Mouse (Mus musculus) natural killer cell, adult 2 months (primary cell): ENCODE data around the gene Tubgcp3.
"Not testable (repeated sequence)": the region's sequence is repeated elsewhere in the genome, so short reads cannot be mapped to it uniquely, and the experiment has no call there.

Experiments used
- DNase-seq, 2 experiments: peaks; one replicate each; pipeline ENCODE4 v3.0.0; 2022; ENCODE audit warnings: low spot score in 2 of 2

The Tubgcp3 gene

GRCm38 (mm10) chr8:12672056-12672881 lies at the start of gene Tubgcp3:
TSS of gene Tubgcp3 (minus strand) at chr8:12672248.
- DNase-seq, result peak; percentile 67 to 77

- no peak for DNase-seq
These were observed 47.0 kb upstream of the Tubgcp3 start for GRCm38 (mm10) chr8:12719091-12719490.

- no peak for DNase-seq
These were observed 44.0 kb upstream of the Tubgcp3 start for GRCm38 (mm10) chr8:12715861-12716585.

- no peak for DNase-seq
These were observed 39.6 kb upstream of the Tubgcp3 start for GRCm38 (mm10) chr8:12711623-12712022.

GRCm38 (mm10) chr8:12703597-12703996 lies 31.5 kb upstream of the Tubgcp3 start:
- no peak for DNase-seq

DNA sequence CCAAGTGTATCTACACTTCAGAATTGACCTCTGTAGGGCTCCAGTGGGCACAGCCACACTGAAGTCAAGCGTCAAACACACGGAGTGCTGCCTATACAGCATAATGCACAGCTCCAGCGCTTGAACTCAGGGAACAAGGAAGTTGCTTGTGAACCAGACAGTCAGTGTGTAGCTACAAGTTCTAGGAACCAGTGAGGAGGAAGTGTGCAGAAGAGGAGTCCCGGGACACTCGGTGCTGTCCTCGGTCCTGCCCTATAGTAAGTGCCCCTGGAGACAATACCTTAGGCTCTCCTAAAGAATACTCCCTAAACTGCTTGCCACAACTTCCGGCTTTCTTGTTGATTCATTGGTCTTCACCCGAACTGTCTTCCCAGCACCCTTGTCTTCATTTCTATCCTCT lies 30.2 kb upstream of the Tubgcp3 start:
- DNase-seq, result no peak

- DNase-seq, result no peak
These were observed 26.7 kb upstream of the Tubgcp3 start for GRCm38 (mm10) chr8:12698660-12699277.

- DNase-seq, result no peak
These were observed 16.8 kb upstream of the Tubgcp3 start for GRCm38 (mm10) chr8:12688851-12689250.

GRCm38 (mm10) chr8:12677529-12677928 lies 5.5 kb upstream of the Tubgcp3 start:
- DNase-seq, result peak; percentile 53 to 77

GRCm38 (mm10) chr8:12671473-12672055 lies 484 bp downstream of the Tubgcp3 start:
- DNase-seq, result peak in 1 of 2 experiments; percentile 5

DNA sequence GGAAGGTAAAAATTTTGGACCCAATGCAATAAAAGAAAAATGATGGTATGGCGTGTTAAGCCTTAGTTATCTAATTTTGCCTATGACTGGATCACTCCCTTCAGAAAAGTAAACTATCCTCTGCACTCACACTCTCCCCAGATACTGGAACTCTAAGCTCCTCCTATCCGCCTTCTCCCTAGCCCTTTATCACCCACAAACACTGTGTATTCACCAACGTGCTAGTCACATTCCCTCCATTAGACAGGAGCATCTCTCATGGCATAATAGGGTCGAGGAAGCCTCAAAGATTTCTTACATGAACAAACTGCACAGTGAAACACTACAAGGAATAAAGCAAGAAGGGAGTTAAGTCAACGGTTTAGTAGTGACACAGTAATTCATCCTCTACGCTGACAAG lies 1.1 kb downstream of the Tubgcp3 start:
- DNase-seq, result no peak

DNA sequence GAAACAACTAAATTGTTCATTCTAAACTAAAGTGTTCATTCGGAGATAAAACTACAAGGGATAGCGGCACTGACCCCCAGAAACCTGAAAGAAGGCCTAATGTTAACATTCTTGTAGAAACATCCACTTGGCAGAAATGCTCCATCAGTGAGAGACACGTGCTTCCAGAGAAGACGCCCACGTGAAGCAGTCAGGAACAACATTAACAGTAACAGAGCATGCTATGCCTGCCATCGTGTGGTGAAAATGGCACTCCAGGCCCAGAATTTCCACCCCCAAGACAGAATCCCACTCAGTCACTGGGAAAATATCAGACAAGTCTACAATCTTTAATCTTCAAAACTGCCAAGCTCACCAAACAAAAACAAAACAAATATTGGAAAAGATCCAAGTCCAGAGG lies 3.2 kb downstream of the Tubgcp3 start:
- no peak for DNase-seq

GRCm38 (mm10) chr8:12666530-12666929 lies 5.5 kb downstream of the Tubgcp3 start:
- DNase-seq, result not testable (repeated sequence)

DNA sequence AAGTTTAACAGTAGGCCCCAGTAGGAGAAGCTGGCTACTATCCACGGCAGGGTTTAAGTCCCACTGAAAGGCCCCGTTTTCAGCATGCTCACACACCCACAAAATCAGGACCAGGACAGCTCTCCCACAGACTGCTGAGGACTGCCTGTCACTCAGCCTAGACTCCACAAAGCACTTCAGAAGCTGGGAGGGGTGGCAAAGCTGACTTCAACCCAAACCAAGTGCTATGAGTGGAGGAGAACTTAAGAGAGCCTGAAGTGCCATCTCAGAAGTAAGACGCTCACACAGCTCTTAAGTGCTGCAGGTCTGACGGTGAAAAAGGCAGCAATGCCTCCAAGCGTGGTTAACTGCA lies 9.0 kb downstream of the Tubgcp3 start:
- DNase-seq, result no peak

GRCm38 (mm10) chr8:12662375-12663104 lies 9.5 kb downstream of the Tubgcp3 start:
- no peak for DNase-seq

DNA sequence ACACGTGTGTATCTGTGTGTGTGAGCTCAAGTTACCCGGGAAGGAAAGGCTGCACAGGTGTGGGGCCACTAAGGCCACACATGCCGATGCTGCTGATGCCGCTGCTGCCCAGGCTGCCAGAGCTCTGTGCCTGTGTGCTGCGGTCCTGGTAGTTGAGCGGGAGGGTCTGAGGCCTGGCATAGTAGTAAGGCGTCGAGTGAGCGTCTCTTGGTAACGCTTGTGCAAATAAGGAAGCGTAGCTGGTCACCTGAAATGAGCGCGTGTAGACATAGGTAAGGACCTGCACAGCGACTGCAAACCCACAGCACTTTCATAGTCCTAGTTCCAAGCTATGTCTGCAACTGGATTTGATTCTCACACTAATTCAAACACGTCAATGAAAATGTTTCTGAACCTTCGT lies 14.6 kb downstream of the Tubgcp3 start:
- no peak for DNase-seq

DNA sequence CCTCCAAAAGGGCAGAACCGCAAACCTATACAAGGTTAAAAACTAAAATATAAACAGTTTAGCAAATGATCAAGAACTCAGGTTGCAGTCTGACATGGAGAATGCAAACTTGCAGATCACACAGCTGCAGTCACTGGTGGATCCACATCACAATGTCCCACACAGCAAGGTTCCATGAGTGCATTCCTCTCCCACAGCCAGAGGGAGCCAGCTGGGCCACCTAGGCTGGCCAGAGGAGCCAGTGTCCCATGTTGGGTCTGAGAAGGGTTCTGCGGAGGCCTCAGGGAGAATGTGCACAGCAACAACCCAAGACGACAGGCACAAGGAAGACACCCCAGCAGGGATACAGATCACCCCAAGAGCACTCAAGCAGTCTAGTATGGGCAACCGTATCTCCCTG lies 20.8 kb downstream of the Tubgcp3 start:
- no peak for DNase-seq

- no peak for DNase-seq
These were observed 21.6 kb downstream of the Tubgcp3 start for GRCm38 (mm10) chr8:12650495-12650894.

GRCm38 (mm10) chr8:12648951-12649350 lies 23.1 kb downstream of the Tubgcp3 start:
- no peak for DNase-seq

GRCm38 (mm10) chr8:12646536-12646935 lies 25.5 kb downstream of the Tubgcp3 start:
- no peak for DNase-seq

GRCm38 (mm10) chr8:12644894-12645293 lies 27.2 kb downstream of the Tubgcp3 start:
- DNase-seq, result no peak

GRCm38 (mm10) chr8:12644341-12644740 lies 27.7 kb downstream of the Tubgcp3 start:
- no peak for DNase-seq
